Mouse (Mus musculus) heart, adult 9 months (tissue): Measurements from ENCODE around the gene Lcn3.
"Not testable (repeated sequence)": the region's sequence is repeated elsewhere in the genome, so short reads cannot be mapped to it uniquely, and the experiment has no call there.

Experiments used
- DNase-seq, 2 experiments: peaks; one replicate each; pipeline ENCODE4 v3.0.0; 2022; ENCODE audit warnings: low spot score in 2 of 2

The Lcn3 gene

DNA sequence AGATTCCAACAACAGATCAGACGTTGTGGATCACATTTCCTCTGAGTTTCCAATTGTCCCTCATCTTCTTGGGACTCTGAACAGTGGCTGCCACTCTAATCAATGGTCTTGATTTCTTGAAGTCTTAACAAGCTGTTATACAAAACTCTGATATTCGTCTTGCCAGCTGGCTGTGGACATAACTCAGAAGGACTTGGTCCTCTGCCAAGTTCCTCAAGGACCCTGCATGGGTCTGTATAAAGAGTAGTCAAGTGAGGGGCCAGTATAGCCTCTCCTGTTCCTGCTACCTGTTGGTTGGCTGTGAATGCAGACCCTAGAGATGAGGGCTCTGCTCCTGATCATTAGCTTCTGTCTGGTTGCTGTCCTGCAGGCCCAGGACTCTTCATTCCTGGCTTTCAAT lies at the start of gene Lcn3:
Gene Lcn3 (plus strand): TSS at position 301 of the 400 bp plus-strand sequence.
- no peak for DNase-seq

DNA sequence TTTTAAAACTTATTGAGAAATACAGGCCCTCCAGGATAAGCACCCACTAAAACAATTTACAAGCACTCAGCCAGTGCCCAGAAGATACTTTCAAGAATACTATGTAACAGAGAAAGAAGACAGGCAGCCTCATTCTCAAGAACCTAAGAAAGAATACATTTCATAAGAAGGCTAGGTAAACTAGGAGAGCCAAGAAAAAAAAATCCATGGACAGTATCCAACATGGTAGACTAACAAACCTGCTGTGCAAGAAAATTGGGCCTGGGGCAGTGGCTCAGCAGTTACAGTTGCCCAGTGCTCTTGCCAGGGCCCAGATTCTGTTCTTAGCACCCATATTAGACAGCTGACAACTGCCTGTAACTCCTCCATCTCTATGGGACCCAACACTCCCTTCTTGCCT lies 48.1 kb upstream of the Lcn3 start:
- no peak for DNase-seq

DNA sequence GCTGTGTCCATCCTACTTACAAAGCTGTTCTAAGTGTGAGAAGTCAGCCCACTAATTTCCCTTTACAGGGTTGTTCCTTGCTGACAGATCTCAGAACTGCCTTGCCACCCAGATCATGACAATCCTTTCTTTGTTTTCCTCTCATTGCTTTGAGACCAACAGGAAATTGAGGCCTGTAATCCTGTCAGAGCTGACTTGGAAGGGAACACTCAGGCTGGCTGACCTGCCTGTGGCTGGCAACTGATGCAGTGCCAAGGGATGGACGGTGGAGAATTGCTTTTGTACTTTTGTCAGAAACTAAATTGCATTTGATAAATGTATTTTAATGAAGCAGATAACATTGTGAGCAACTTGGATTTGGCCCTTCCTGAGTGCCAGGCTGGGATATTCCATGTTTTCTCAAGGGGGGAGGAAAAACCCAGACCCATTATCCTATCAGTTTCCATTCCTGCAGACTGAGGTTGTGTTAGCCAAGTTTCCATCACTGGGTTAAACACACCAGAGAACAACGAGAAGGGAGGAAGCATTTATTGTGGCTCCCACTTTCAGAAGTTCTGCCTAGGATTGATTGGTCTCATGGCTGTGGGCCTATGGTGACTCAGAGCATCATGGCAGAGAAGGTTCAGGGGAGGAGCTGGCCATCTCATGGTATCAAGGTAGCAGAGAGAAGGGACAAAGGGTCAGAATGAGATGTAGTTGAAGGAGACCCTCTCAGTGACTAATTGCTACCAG lies 32.0 kb upstream of the Lcn3 start:
- DNase-seq: no peak

DNA sequence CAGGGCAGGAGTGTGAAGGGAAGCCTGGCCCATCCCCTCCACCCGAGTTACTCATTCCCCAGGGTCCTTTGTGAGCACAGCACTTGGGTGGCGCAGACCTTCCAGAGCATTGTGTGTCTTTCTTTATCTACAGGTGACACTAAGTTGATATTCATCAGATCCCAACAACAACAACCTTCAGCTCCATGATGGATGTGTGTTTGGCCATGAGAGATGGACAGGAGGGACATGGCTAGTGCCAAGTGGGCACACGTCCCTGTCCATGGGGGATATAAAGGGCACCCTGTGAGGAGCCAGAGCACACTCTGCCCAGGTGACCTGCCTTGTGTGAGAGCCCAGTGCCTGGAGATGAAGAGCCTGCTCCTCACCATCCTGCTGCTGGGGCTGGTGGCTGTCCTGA lies 28.7 kb upstream of the Lcn3 start, which contains the start of gene Obp2b:
Gene Obp2b (plus strand): TSS at position 301 of the 400 bp plus-strand sequence.
- not testable (repeated sequence) for DNase-seq

DNA sequence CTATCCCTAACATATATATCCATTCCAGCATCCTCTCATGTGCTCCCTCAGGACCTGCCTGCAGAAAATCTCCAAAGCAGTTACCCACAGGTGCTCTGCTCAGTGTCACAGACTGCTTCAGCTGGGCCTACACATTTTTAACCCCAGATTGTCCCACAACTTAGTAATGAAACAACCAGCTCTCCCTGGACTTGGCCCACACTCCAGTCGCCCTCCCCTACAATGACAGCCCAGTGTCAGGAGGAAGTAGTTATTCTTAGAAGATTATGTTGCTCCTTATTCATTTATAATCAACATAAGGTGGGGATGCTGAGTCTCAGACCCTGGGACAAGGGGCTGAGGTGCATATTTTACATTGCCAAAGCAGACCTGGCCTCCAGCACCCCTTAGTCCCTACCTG lies 23.7 kb upstream of the Lcn3 start:
- no peak for DNase-seq

DNA sequence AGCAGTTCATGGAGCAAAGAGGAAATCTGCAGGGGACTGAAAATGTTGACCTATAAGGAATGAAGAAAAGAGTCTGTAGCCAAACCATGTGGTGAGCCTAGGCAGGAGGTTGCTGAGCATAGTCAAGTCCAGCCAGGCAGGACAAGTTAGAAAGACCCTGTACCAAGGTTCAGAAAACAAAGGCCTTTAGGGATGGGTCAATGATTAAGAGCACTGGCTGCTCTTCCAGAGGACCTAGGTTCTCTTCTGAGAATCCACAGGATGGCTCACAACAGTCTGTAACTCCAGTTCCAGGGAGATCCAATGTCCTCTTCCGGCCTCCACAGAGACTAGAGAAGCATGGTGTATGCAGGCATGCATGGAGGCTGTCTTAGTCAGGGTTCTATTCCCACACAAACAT lies 11.2 kb upstream of the Lcn3 start:
- no peak for DNase-seq

DNA sequence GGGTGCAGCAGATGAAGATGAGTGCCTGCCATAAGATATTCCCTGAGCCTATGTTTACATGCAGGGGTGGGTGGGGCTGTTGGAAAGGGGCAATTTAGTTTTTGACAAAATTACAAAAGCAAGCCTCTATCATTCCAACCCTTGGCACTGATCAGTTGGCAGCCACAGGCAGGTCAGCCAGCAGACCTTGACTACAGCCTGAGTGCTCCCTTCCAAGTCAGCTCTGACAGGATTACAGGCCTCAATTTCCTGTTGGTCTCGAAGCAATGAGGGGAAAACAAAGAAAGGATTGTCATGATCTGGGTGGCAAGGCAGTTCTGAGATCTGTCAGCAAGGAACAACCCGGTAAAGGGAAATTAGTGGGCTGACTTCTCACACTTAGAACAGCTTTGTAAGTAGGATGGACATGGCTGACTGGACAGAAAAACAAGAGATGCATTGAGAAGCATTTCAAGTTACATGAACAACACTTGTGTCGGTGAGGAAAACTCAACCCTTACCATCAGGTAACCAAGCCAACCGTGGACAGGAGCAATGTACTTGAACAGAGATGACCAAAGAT lies 7.2 kb upstream of the Lcn3 start:
- DNase-seq: no peak

DNA sequence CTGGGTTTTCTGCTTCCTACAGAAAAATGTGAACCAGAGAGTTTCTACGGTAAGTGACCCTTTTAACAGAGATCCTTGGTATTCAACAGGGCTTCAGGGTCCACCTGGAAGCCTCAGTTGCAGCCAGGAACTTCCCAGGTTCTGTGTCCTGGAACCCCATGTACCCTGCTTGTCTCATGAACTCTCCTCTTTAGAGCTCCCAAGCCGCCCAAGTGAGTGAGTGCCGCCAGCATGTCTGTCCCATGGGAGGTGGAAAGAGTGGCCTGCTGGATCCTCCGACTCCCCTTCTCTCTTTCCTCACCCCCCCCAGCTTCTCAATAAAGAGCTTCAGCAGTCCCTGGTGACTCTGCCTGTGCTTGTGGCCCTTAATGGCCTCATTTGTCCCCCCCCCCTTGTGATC lies 2.4 kb downstream of the Lcn3 start:
- no peak for DNase-seq

DNA sequence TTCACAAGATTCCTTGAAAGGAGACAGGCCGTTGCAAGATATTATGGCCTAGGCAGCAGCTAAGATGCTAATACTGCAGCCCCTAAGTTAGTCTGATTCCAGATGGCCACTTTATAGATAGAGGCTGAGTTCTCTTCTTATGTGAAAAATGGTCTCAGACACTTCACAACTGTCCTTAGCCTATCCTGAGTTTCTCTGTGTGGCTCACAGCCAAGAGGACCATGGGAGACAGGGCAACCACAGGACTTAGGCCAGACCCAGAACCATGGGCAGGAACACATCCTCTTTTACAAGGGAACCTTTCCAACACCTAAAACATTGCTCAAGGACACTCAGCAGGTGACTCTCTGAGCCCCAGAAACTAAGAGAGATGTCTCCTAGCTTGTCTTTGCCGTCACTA lies 8.1 kb downstream of the Lcn3 start:
- DNase-seq: no peak

DNA sequence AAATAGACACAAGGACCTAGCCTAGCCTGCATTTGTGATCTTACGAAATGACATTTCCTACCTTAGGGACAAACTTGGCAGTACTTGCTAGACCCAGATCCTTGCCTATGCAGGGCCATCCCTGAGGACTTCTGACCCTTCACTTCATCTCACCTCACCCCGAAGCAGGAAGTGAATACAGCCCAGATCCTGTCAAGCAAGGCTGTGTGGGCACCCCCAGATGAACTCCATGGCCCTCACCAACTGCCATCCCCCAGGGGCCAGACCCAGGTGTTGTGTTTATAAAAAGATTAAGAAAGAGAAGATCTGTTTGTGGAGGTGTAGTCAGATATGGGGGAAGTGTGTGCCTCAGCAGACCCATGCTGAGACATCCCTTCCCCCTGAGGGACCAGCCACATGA lies 9.3 kb downstream of the Lcn3 start:
- no peak for DNase-seq

DNA sequence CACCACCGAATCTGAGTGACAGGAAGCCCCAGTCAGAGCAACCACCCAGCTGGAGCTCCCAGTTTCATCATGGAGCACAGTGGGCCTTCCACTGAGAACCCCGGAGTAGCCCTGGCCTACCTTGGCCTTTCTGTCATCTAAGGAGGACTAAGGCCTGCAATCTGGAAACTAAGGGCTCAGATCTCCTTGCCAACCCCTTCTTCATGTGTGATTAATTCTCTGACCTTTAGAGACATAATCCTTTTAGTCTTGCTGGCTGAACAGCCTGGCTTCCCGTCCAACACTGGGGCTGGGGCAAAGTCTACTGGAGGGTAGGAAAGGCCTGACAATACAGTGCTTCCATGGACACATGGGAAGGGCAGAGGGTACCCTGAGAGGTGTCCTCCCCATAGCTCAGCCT lies 10.6 kb downstream of the Lcn3 start:
- no peak for DNase-seq

DNA sequence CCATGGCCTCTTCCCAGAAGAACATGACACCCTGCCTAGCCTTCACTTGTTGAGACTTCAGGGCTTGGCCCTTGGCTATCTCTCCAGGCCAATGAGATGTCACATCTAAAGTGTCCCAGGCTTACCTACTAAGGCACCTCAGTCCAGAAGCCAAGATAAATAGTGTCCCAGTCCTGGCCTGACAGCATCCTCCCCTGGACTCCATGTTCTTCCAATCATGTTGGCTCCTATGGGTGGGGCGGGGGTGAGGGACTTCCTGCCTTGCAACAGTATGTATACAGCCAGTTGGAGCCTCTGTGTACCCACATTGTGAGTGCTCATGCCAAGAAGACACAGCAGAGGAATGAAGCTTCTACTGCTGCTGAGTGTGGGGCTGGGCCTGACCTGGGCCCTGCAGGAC lies 11.3 kb downstream of the Lcn3 start, which contains the start of gene Lcn11:
Gene Lcn11 (plus strand): TSS at position 301 of the 400 bp plus-strand sequence.
- DNase-seq: no peak

DNA sequence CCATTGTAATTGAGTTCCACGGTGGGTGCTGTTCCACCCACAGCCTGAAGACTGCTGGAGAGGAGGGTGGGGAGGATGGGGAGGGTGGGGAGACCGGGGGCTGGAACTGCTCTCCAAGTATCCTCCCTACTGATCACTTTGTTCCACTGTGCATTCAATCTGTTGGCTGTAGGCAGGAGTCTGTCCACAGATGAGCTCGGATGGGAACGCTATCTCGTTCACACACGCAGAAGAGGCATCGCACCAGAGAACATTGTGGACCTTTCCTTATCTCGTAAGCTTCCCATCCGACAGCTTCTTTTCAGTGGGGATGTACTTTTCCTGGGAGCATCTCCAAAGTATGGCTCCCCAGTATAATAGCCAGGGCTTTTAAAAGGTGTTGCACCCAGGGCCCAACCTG lies 13.7 kb downstream of the Lcn3 start:
- no peak for DNase-seq

DNA sequence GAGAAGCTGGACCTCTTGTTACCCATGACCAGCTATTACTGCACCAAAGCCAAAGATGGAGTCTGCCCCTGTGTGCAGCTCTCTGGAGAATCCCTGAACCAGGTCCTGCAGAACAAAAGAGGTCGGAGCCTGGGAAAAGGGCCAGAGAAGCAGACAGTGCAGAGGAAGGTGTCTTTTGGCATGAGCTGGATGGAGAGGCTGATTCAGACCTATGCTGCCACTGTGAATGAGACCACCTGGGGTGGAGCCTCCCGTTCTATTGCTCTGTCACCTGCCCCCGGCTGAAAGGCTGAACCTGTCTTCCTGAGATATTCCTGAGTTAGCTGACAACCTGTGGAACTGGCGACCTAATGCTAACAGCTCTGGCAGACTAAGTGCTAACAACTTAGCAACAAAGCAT lies 15.6 kb downstream of the Lcn3 start:
- no peak for DNase-seq

DNA sequence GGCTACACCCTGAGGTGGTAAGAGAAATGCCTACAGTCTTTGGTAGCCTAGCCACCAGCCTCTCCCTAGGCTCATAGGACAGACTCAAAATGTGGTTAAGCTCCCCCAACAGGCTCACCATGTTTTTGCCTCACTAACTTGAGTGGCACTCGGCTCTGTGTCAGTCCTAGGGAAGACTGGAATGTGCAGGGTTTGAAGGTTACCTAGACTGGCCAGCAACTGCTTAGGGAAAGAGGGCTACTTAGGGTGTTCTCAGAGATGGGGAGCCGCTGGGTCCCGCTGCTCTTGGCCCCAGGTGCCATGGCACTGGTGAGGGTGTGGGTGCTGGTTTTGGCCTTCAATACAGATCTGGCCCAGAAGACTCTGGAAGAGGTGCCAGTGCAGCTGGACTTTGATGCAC lies 16.6 kb downstream of the Lcn3 start, which contains the start of gene Gm13539:
Gene Gm13539 (plus strand): TSS at position 301 of the 400 bp plus-strand sequence.
- DNase-seq: no peak

DNA sequence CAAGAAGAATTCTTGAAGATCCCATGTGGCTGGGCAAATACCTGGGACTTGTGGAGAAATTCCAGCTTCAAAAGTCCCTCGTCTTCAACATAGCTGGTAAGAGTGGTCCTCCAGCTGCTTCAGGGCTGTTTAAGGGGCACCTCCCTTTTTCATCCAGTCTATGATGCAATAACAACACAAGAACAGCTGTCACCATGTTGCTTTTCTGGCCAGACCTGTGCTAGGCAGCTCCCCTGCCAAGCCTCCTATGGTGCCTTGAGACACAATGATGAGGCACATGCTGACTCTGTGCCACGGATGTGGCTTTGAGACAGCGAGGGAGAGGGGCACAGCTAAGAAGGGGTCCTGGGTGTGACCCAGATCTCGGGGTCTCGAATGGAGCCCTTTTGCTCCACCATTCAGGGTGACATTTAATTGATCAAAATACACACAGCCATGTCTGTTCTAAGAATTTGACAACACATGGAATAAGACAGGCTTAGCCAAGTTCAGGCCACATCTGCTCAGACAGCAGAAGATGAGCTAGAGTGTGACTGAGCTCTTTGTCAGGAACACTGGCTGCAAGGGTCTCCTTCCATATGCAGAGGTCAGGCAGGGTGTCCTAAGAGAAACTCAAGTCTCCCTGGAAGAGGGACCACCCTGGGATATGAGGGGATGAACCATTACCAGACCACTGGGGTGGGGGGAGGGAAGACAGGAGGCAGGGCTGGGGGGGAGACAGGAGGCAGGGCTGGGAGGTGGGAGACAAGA lies 20.4 kb downstream of the Lcn3 start:
- DNase-seq: no peak

DNA sequence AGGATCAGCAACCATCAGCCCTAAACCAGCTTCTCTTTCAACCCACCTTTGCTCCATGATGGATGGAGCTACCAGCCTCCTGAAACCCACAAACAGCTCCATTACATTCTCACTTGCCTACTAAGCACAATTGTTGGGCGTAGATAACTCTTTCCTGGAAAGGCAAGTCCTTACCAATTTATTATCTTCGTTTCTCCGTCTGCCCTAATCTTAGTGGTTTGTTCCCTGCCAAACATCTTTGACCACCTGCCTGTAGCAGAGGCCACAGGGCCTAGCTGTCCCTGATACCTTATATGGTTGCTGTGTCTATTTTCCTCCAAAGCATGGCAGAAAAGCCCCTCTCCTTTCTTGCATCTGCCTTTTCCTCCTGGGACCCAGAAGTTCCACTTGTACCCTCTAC lies 23.7 kb downstream of the Lcn3 start:
- no peak for DNase-seq

DNA sequence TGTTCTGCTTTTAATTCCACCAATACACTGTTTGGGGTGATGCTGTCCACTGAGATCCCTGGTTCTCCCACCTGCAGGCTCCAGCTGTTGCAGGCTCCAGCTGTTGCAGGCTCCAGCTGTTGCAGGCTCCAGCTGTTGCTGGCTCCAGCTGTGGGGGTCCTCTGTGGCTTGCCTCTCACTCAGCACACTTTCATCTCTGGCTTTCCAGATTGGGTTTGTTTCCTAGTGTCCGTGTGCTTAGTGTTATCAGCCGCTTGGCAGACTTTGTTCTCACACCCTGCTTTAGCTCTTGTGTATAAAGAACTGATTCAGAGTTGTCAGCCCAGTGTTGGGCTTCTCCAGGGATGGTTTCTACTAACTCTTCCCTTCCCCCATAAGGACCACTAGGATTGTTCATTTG lies 32.3 kb downstream of the Lcn3 start:
- peak in 1 of 2 experiments; percentile 8 for DNase-seq

DNA sequence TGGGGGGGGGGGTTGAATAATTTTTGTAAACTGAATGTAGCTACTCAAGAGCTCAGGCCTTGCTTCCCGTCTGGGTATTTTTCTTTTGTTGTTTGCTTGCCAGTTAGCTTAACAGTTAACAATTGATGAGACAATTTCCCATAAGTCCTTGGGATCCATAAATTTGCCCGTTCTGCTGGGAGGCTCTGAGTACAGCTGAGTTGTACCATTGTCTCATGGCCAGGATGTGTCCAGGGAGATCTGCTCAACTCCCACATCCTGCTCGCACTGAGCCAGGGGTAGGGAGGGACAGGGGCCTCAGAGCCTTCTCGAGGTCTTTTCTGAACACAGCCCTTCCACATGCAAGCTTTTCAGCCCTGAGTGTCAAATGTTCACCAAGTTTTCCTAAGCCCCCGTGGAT lies 32.7 kb downstream of the Lcn3 start:
- DNase-seq: no peak

DNA sequence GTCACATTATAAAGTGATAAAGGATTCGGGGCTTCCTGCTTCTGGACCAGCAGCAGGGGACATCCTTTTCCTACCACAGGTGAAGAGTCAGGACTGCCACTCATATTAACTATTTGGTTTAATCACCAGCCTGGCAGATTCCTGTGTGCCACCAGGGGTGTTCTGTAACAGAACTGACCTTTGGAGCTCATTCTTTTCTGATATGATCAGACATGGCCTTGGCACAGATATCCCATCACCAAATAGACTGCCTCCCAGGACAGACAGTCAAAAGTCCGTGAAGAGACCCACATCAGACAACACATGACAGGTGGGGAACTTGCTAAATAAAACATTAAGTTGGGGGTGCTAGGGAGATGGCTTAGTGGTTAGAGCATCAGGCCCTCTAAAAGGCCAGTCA lies 46.3 kb downstream of the Lcn3 start:
- no peak for DNase-seq

DNA sequence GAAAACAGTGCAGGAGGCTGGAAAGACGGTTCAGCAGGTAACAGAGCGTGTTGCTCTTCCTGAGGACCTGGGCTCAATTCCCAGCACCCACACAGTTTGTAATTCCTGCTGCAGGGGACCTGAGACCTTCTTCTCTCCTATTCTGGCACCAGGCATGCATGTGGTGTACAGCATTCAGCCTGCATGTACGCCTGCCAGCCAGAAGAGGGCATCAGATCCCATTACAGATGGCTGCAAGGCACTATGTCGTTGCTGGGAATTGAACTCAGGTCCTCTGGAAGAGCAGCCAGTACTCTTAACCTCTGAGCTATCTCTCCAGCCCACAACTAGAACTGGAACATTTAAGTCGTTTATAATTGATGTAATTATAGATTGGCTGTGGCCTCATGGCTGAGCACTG lies 48.0 kb downstream of the Lcn3 start:
- no peak for DNase-seq

DNA sequence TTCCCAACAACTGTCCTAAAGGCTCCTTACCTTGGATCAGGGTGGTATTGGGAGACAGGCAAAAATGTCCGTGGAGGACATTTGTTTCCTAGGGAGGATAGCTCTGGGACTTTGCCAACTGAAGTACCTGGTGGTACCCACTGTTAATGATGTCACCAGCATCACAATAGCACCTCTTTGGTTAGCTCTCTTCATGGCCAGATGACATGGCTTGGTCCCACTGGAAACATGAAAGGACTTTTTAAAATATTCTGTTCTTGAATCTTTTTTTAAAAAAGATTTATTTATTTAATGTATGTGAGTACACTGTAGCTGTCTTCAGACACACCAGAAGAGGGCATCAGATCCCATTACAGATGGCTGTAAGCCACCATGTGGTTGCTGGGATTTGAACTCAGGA lies 50.4 kb downstream of the Lcn3 start, which contains the start of gene Glt6d1:
Gene Glt6d1 (minus strand): TSS at position 101 of the 400 bp plus-strand sequence.
- not testable (repeated sequence) for DNase-seq
